Mouse (Mus musculus): ENCODE measurements around the gene Coq9.

- TF ChIP-seq CTCF (IDR thresholded peaks at IDR 0.05): no peak
- no peak for TF ChIP-seq EP300 (IDR thresholded peaks at IDR 0.05)
These were observed 62.5 kb downstream of the Coq9 start for GRCm38 (mm10) chr8:94900617-94901016.

Data from lung, postnatal 0 days (tissue).